Mouse (Mus musculus) ES-Bruce4 (cell line): ENCODE measurements at regions not wholly inside any gene's neighbourhood (a gene's known extent, or its start where the extent isn't known, plus 50 kb on each side); places are given as distances from the start of the nearest gene placed in this dataset.

ENCODE experiments used
- CTCF ChIP-seq: IDR thresholded peaks from one replicate; pipeline ENCODE4 v1.8.1; 2011; ENCODE audit warnings: low read depth, low read length
- EP300 ChIP-seq: IDR thresholded peaks from 2 replicates; pipeline ENCODE4 v1.6.1; 2011; ENCODE audit warnings: low read depth, low read length; ENCODE audit not compliant: insufficient read depth
- POLR2A ChIP-seq: IDR thresholded peaks from one replicate; pipeline ENCODE4 v1.8.1; 2011; ENCODE audit warnings: low read length; ENCODE audit not compliant: insufficient read depth

- TF ChIP-seq POLR2A (no peak), CTCF (no peak), EP300 (no peak)
Observed at GRCm38 (mm10) chr8:66587272-66587671, 75.7 kb downstream of the Tktl2 start.
